Mouse (Mus musculus): ENCODE measurements around the gene Rell1.
"Not testable (repeated sequence)": the region's sequence is repeated elsewhere in the genome, so short reads cannot be mapped to it uniquely, and the experiment has no call there.

Gene Rell1

GRCm38 (mm10) chr5:63951421-63951911 lies 17.2 kb downstream of the Rell1 start:
- no peak for DNase-seq

- no peak for DNase-seq
These were observed 19.5 kb downstream of the Rell1 start for GRCm38 (mm10) chr5:63949195-63949594.

GRCm38 (mm10) chr5:63947526-63947925 lies 21.2 kb downstream of the Rell1 start:
- DNase-seq: no peak

- DNase-seq: no peak
These were observed 25.4 kb downstream of the Rell1 start for GRCm38 (mm10) chr5:63943291-63943690.

- no peak for DNase-seq
These were observed 26.8 kb downstream of the Rell1 start for GRCm38 (mm10) chr5:63941891-63942290.

- peak; percentile 79 for DNase-seq
These were observed 30.1 kb downstream of the Rell1 start for GRCm38 (mm10) chr5:63938575-63938974.

GRCm38 (mm10) chr5:63936740-63937139 lies 32.0 kb downstream of the Rell1 start:
- DNase-seq: peak; percentile 43

GRCm38 (mm10) chr5:63935581-63935980 lies 33.1 kb downstream of the Rell1 start:
- DNase-seq: no peak

GRCm38 (mm10) chr5:63932829-63933228 lies 35.9 kb downstream of the Rell1 start:
- DNase-seq: no peak

- no peak for DNase-seq
These were observed 37.8 kb downstream of the Rell1 start for GRCm38 (mm10) chr5:63930824-63931358.

- no peak for DNase-seq
These were observed 43.6 kb downstream of the Rell1 start for GRCm38 (mm10) chr5:63925035-63925628.

GRCm38 (mm10) chr5:63923305-63924025 lies 45.2 kb downstream of the Rell1 start:
- no peak for DNase-seq

- no peak for DNase-seq
These were observed 50.5 kb downstream of the Rell1 start for GRCm38 (mm10) chr5:63918201-63918600.

- no peak for DNase-seq
These were observed 52.1 kb downstream of the Rell1 start for GRCm38 (mm10) chr5:63916457-63917139.

GRCm38 (mm10) chr5:63914896-63915295 lies 53.8 kb downstream of the Rell1 start:
- DNase-seq: no peak

- no peak for DNase-seq
These were observed 58.3 kb downstream of the Rell1 start for GRCm38 (mm10) chr5:63910171-63910960.

- DNase-seq: no peak
These were observed 61.2 kb downstream of the Rell1 start for GRCm38 (mm10) chr5:63907513-63907912.

- peak; percentile 82 for DNase-seq
These were observed 62.3 kb downstream of the Rell1 start for GRCm38 (mm10) chr5:63906149-63907093.

- DNase-seq: no peak
These were observed 65.4 kb downstream of the Rell1 start for GRCm38 (mm10) chr5:63903329-63903728.

GRCm38 (mm10) chr5:63897820-63898110 lies 70.9 kb downstream of the Rell1 start:
- DNase-seq: no peak

- not testable (repeated sequence) for DNase-seq
These were observed 71.5 kb downstream of the Rell1 start for GRCm38 (mm10) chr5:63897001-63897819.

Measured in layer of hippocampus, adult 9-11 months (tissue).